Mouse (Mus musculus): ENCODE results near the gene Cep55. TPM values are rescaled to one million over a fixed set of nuclear protein-coding genes. Genes with fewer than 3 reads are reported as not detected.
A peak's percentile ranks its signal among the peaks of the same experiment; 100 is the strongest.

Gene Cep55
- polyA plus RNA-seq, 1 experiment from 2014 or later = 8.2 TPM

- H3K27ac ChIP-seq (ENCODE audit: low read depth, low read length) = no peak overlapping the region
- peak; percentile 85 for TF ChIP-seq CTCF (IDR thresholded peaks at IDR 0.05; ENCODE audit: low read depth)
Measured at GRCm38 (mm10) chr19:38053227-38054041, 1.4 kb upstream of the Cep55 start.

GRCm38 (mm10) chr19:38054149-38054719 lies 577 bp upstream of the Cep55 start:
- Histone ChIP-seq H3K4me3 (ENCODE audit: low read depth, low read length) (peak overlapping the region; percentile 74), H3K36me3 (ENCODE audit: control insufficient read depth, insufficient read depth) (no peaks in the 10 kb centered on the region), H3K9me3 (ENCODE audit: control insufficient read depth) (no peaks in the 10 kb centered on the region), H3K4me2 (replicated peaks; ENCODE audit: low read depth) (peak overlapping the region; percentile 86), H3K27me3 (replicated peaks; ENCODE audit: control insufficient read depth, insufficient read depth, low read length) (no peaks in the 10 kb centered on the region), H3K9ac (ENCODE audit: low read depth, low read length) (peak overlapping the region; percentile 54), H3K4me1 (replicated peaks; ENCODE audit: control insufficient read depth, insufficient read depth, low read length) (peaks cover 4% of the 10 kb centered on the region; the same call in 1 of the 2 replicates), H3K27ac (ENCODE audit: low read depth, low read length) (no peak overlapping the region)
- peak; percentile 94 for ATAC-seq
- no peak for TF ChIP-seq CTCF (IDR thresholded peaks at IDR 0.05; ENCODE audit: low read depth)
- WGBS = under 1% methylated on average over 23 of the region's 23 CpGs

More at GRCm38 (mm10) chr19:38053227-38054041, 1.4 kb upstream of the Cep55 start:
- no peaks in the 10 kb centered on the region for H3K9me3 ChIP-seq (ENCODE audit: control insufficient read depth)
- peak overlapping the region; percentile 74 for H3K4me3 ChIP-seq (ENCODE audit: low read depth, low read length)
- peak overlapping the region; percentile 86 for H3K4me2 ChIP-seq (replicated peaks; ENCODE audit: low read depth)
- WGBS = 26% methylated on average over 8 of the region's 8 CpGs
- H3K4me1 ChIP-seq (replicated peaks; ENCODE audit: control insufficient read depth, insufficient read depth, low read length) = peaks cover 4% of the 10 kb centered on the region; the same call in 1 of the 2 replicates
- peak overlapping the region; percentile 54 for H3K9ac ChIP-seq (ENCODE audit: low read depth, low read length)
- no peaks in the 10 kb centered on the region for H3K36me3 ChIP-seq (ENCODE audit: control insufficient read depth, insufficient read depth)
- no peaks in the 10 kb centered on the region for H3K27me3 ChIP-seq (replicated peaks; ENCODE audit: control insufficient read depth, insufficient read depth, low read length)
- no peak for ATAC-seq

GRCm38 (mm10) chr19:38055798-38056197 lies 987 bp downstream of the Cep55 start:
- Histone ChIP-seq H3K4me2 (replicated peaks; ENCODE audit: low read depth) (peak overlapping the region; percentile 86), H3K9ac (ENCODE audit: low read depth, low read length) (peak overlapping the region; percentile 13; the same call in 1 of the 2 replicates), H3K36me3 (ENCODE audit: control insufficient read depth, insufficient read depth) (peaks cover 9% of the 10 kb centered on the region; the same call in 1 of the 2 replicates), H3K4me1 (replicated peaks; ENCODE audit: control insufficient read depth, insufficient read depth, low read length) (peaks cover 4% of the 10 kb centered on the region; the same call in 1 of the 2 replicates), H3K9me3 (ENCODE audit: control insufficient read depth) (no peaks in the 10 kb centered on the region), H3K4me3 (ENCODE audit: low read depth, low read length) (peak overlapping the region; percentile 74), H3K27me3 (replicated peaks; ENCODE audit: control insufficient read depth, insufficient read depth, low read length) (no peaks in the 10 kb centered on the region), H3K27ac (ENCODE audit: low read depth, low read length) (no peak overlapping the region)
- no peak for TF ChIP-seq CTCF (IDR thresholded peaks at IDR 0.05; ENCODE audit: low read depth)
- WGBS = 9% methylated on average over 6 of the region's 6 CpGs
- ATAC-seq = no peak

GRCm38 (mm10) chr19:38056276-38056675 lies 1.5 kb downstream of the Cep55 start:
- Histone ChIP-seq H3K9me3 (ENCODE audit: control insufficient read depth) (no peaks in the 10 kb centered on the region), H3K27me3 (replicated peaks; ENCODE audit: control insufficient read depth, insufficient read depth, low read length) (no peaks in the 10 kb centered on the region), H3K4me1 (replicated peaks; ENCODE audit: control insufficient read depth, insufficient read depth, low read length) (peaks cover 4% of the 10 kb centered on the region; the same call in 1 of the 2 replicates), H3K9ac (ENCODE audit: low read depth, low read length) (no peak overlapping the region), H3K27ac (ENCODE audit: low read depth, low read length) (no peak overlapping the region), H3K4me3 (ENCODE audit: low read depth, low read length) (no peak overlapping the region), H3K36me3 (ENCODE audit: control insufficient read depth, insufficient read depth) (peaks cover 10% of the 10 kb centered on the region; the same call in 1 of the 2 replicates), H3K4me2 (replicated peaks; ENCODE audit: low read depth) (peak overlapping the region; percentile 86; the same call in 1 of the 2 replicates)
- no peak for ATAC-seq
- TF ChIP-seq CTCF (IDR thresholded peaks at IDR 0.05; ENCODE audit: low read depth) = no peak
- 30% methylated on average over 3 of the region's 3 CpGs for WGBS

- no peak for TF ChIP-seq CTCF (IDR thresholded peaks at IDR 0.05; ENCODE audit: low read depth)
- H3K27ac ChIP-seq (ENCODE audit: low read depth, low read length) = no peak overlapping the region
- H3K4me1 ChIP-seq (replicated peaks; ENCODE audit: control insufficient read depth, insufficient read depth, low read length) = peaks cover 4% of the 10 kb centered on the region; the same call in 1 of the 2 replicates
- no peak overlapping the region for H3K9ac ChIP-seq (ENCODE audit: low read depth, low read length)
- peaks cover 10% of the 10 kb centered on the region; the same call in 1 of the 2 replicates for H3K36me3 ChIP-seq (ENCODE audit: control insufficient read depth, insufficient read depth)
- no peak overlapping the region for H3K4me3 ChIP-seq (ENCODE audit: low read depth, low read length)
- 82% methylated on average over 8 of the region's 8 CpGs for WGBS
- no peaks in the 10 kb centered on the region for H3K27me3 ChIP-seq (replicated peaks; ENCODE audit: control insufficient read depth, insufficient read depth, low read length)
- H3K9me3 ChIP-seq (ENCODE audit: control insufficient read depth) = no peaks in the 10 kb centered on the region
- no peak for ATAC-seq
- H3K4me2 ChIP-seq (replicated peaks; ENCODE audit: low read depth) = no peak overlapping the region
Measured at GRCm38 (mm10) chr19:38056931-38057330, 2.1 kb downstream of the Cep55 start.

GRCm38 (mm10) chr19:38063201-38063600 lies 8.4 kb downstream of the Cep55 start:
- ATAC-seq = no peak

More at GRCm38 (mm10) chr19:38063201-38063600, 8.4 kb downstream of the Cep55 start:
- Histone ChIP-seq H3K36me3 (ENCODE audit: control insufficient read depth, insufficient read depth) (peaks cover 15% of the 10 kb centered on the region; the same call in 1 of the 2 replicates), H3K4me1 (replicated peaks; ENCODE audit: control insufficient read depth, insufficient read depth, low read length) (no peaks in the 10 kb centered on the region), H3K27ac (ENCODE audit: low read depth, low read length) (no peak overlapping the region), H3K4me2 (replicated peaks; ENCODE audit: low read depth) (no peak overlapping the region), H3K9me3 (ENCODE audit: control insufficient read depth) (no peaks in the 10 kb centered on the region), H3K9ac (ENCODE audit: low read depth, low read length) (no peak overlapping the region), H3K27me3 (replicated peaks; ENCODE audit: control insufficient read depth, insufficient read depth, low read length) (no peaks in the 10 kb centered on the region), H3K4me3 (ENCODE audit: low read depth, low read length) (no peak overlapping the region)
- TF ChIP-seq CTCF (IDR thresholded peaks at IDR 0.05; ENCODE audit: low read depth) = no peak
- WGBS = 87% methylated on average over 3 of the region's 3 CpGs

Measured in intestine, postnatal 0 days (tissue).